Mouse (Mus musculus) CH12.LX (cell line): ENCODE measurements around the gene Sectm1b. TPM values are rescaled to one million over a fixed set of nuclear protein-coding genes. Genes with fewer than 3 reads are reported as not detected.

Source experiments
- DNase-seq: peaks from one replicate; pipeline ENCODE4 v3.0.0-alpha.2; 2013; ENCODE audit errors: extremely low read depth
- H3K27ac ChIP-seq: 2 replicates; pipeline ENCODE4 v1.5.1; 2012; ENCODE audit warnings: low read depth, mild to moderate bottlenecking, control low read depth, moderate library complexity; ENCODE audit not compliant: insufficient read depth
- H3K27me3 ChIP-seq: replicated peaks from 2 replicates; pipeline ENCODE3; 2012; ENCODE audit warnings: inconsistent platforms
- H3K36me3 ChIP-seq, 2 experiments: replicated peaks in 1 of 2; 2 replicates each; pipeline versions ENCODE3 to v1.6.1; 2012; ENCODE audit warnings: inconsistent platforms in 1 of 2, low read length in 1 of 2, mild to moderate bottlenecking in 1 of 2, mixed read lengths in 1 of 2, moderate library complexity in 1 of 2; ENCODE audit not compliant: control insufficient read depth in 1 of 2, insufficient read depth in 1 of 2
- H3K4me1 ChIP-seq, 2 experiments: 2 replicates each; pipeline ENCODE4 v1.6.1; 2012; ENCODE audit warnings: inconsistent platforms in 1 of 2, moderate library complexity in 1 of 2; ENCODE audit not compliant: insufficient read depth in 2 of 2, control insufficient read depth in 1 of 2
- H3K4me2 ChIP-seq: 2 replicates; pipeline ENCODE4 v1.6.1; 2012; ENCODE audit warnings: low read depth, mild to moderate bottlenecking, control low read depth; ENCODE audit not compliant: poor library complexity, insufficient read depth, severe bottlenecking
- H3K4me3 ChIP-seq, 3 experiments: fragments of 150-350 bp in 1 of 3; sonication (generic) in 1 of 3; replicated peaks in 1 of 3; 2 replicates each; pipeline versions ENCODE3 to v1.5.1; 2011 to 2012; ENCODE audit warnings: low read depth in 2 of 3, low read length in 2 of 3, mild to moderate bottlenecking in 2 of 3, moderate library complexity in 2 of 3, control low read depth in 1 of 3, improper control_type of control experiment in 1 of 3, inconsistent platforms in 1 of 3, mixed read lengths in 1 of 3; ENCODE audit not compliant: poor library complexity in 1 of 3
- H3K79me2 ChIP-seq: replicated peaks from 2 replicates; pipeline ENCODE4 v1.6.1; 2012; ENCODE audit warnings: mild to moderate bottlenecking, moderate library complexity; ENCODE audit not compliant: control insufficient read depth, poor library complexity, insufficient read depth, severe bottlenecking; ENCODE audit errors: extremely low read depth
- H3K9ac ChIP-seq: 2 replicates; pipeline ENCODE4 v1.6.1; 2012; ENCODE audit warnings: low read depth, mild to moderate bottlenecking, control low read depth, moderate library complexity; ENCODE audit not compliant: insufficient read depth
- H3K9me3 ChIP-seq: replicated peaks from 2 replicates; pipeline ENCODE3; 2012; ENCODE audit warnings: low read length, inconsistent platforms, mixed read lengths
- CHD1 ChIP-seq: IDR thresholded peaks from 2 replicates; pipeline ENCODE4 v1.6.1; 2012; ENCODE audit warnings: low read depth, low read length, improper control_type of control experiment, inconsistent platforms
- EP300 ChIP-seq: IDR thresholded peaks from 2 replicates; pipeline ENCODE4 v1.6.1; 2011; ENCODE audit warnings: low read length, improper control_type of control experiment
- ETS1 ChIP-seq: conservative IDR thresholded peaks from 2 replicates; pipeline ENCODE4 v1.6.1; 2012; ENCODE audit warnings: low read depth, mild to moderate bottlenecking, inconsistent platforms, low read length, improper control_type of control experiment, moderate library complexity
- IRF4 ChIP-seq: IDR thresholded peaks from 2 replicates; pipeline ENCODE4 v1.6.1; 2014; ENCODE audit warnings: low read depth, mild to moderate bottlenecking, inconsistent platforms, low read length, improper control_type of control experiment
- JUN ChIP-seq: IDR thresholded peaks from 2 replicates; pipeline ENCODE4 v1.6.1; 2011; ENCODE audit warnings: low read depth, mild to moderate bottlenecking, low read length, improper control_type of control experiment, moderate library complexity; ENCODE audit not compliant: insufficient read depth
- JUND ChIP-seq: conservative IDR thresholded peaks from 2 replicates; pipeline ENCODE4 v1.6.1; 2011; ENCODE audit warnings: low read depth, low read length, improper control_type of control experiment
- KAT2A ChIP-seq: IDR thresholded peaks from 2 replicates; pipeline ENCODE4 v1.6.1; 2012; ENCODE audit warnings: low read length, improper control_type of control experiment, inconsistent platforms; ENCODE audit not compliant: insufficient replicate concordance
- MAX ChIP-seq: IDR thresholded peaks from 2 replicates; pipeline ENCODE4 v1.6.1; 2011; ENCODE audit warnings: low read length, improper control_type of control experiment
- NRF1 ChIP-seq: IDR thresholded peaks from 2 replicates; pipeline ENCODE4 v1.6.1; 2014; ENCODE audit warnings: low read depth, mild to moderate bottlenecking, inconsistent platforms, low read length, improper control_type of control experiment, moderate library complexity
- RAD21 ChIP-seq: IDR thresholded peaks from 2 replicates; pipeline ENCODE4 v1.6.1; 2011; ENCODE audit warnings: low read depth, mild to moderate bottlenecking, low read length, improper control_type of control experiment, moderate library complexity
- TBP ChIP-seq: conservative IDR thresholded peaks from 2 replicates; pipeline ENCODE4 v1.6.1; 2011; ENCODE audit warnings: low read depth, low read length, improper control_type of control experiment
- TCF12 ChIP-seq: IDR thresholded peaks from 2 replicates; pipeline ENCODE4 v1.6.1; 2014; ENCODE audit warnings: low read depth, mild to moderate bottlenecking, inconsistent platforms, low read length, improper control_type of control experiment
- USF1 ChIP-seq: IDR thresholded peaks from 2 replicates; pipeline ENCODE4 v1.6.1; 2014; ENCODE audit warnings: low read depth, mild to moderate bottlenecking, inconsistent platforms, low read length, improper control_type of control experiment
- ZC3H11A ChIP-seq: IDR thresholded peaks from 2 replicates; pipeline ENCODE4 v1.6.1; 2012; ENCODE audit warnings: low read depth, mild to moderate bottlenecking, inconsistent platforms, low read length, improper control_type of control experiment
- ZMIZ1 ChIP-seq: IDR thresholded peaks from 2 replicates; pipeline ENCODE4 v1.6.1; 2012; ENCODE audit warnings: low read depth, mild to moderate bottlenecking, inconsistent platforms, low read length, improper control_type of control experiment
- ZNF384 ChIP-seq: IDR thresholded peaks from 2 replicates; pipeline ENCODE4 v1.6.1; 2012; ENCODE audit warnings: low read depth, low read length, improper control_type of control experiment, inconsistent platforms
- dilution Hi-C: fragments of 300-500 bp; cut with MboI; formaldehyde crosslinking; loops from 2 replicates; pipeline ENCODE4 v1.14.3; 2020; ENCODE audit warnings: low sequenced_read_pairs; ENCODE audit not compliant: extremely low pct_unique_long_range_greater_than_20kb, extremely low pct_ligation_motif_present
- in situ Hi-C: fragments of 300-500 bp; cut with MboI; formaldehyde crosslinking; loops from 3 replicates; pipeline ENCODE4 v1.14.3; 2019; ENCODE audit warnings: low sequenced_read_pairs, low pct_ligation_motif_present, low pct_unique_long_range_greater_than_20kb, mixed read lengths
- polyA plus RNA-seq: library from polyadenylated mRNA; unstranded; fragments of >175 nt; gene quantifications from 2 replicates; pipeline ENCODE4 v1.2.1, GENCODE M21; 2012; ENCODE audit warnings: low read depth; ENCODE audit not compliant: insufficient read length
- total RNA-seq, 2 experiments: library from RNA; depleted of rRNA; stranded (reverse); fragments of 300-350 nt in 1 of 2; fragments of >200 nt in 1 of 2; gene quantifications; 2 replicates each; pipeline ENCODE4 v1.2.3; 2012 to 2014

The Sectm1b gene
- total and polyA plus RNA-seq, 3 experiments: not detected

DNA sequence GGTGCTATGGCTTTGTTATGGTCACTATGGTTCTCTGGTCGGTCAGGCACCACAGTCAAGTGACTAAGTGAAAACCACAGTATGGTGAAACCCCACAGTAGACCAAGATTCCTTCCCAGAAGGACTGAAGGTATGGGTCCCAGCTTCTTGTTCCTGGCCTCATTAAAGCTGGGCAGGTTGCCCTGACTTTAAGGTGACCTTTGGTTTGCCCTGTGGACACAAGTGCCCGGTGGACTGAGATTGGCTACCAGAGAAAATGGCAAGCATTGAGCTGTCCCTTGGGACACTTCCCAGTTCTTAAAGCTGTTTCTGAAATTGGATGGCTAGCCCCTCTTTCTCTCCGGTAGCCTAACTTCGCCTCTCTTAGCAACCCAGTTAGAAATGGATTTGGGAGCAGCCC, 4.4 kb downstream of the Sectm1b start:
- Histone ChIP-seq H3K27ac (no peak overlapping the region), H3K9me3 (no peaks in the 10 kb centered on the region), H3K4me1 (peaks cover 0 to 9% of the 10 kb centered on the region in 2 experiments; a peak in 2 of 4 replicates), H3K4me2 (no peak overlapping the region), H3K4me3 (no peak overlapping the region), H3K9ac (no peak overlapping the region), H3K36me3 (no peaks in the 10 kb centered on the region), H3K79me2 (no peaks in the 10 kb centered on the region), H3K27me3 (peaks cover 32% of the 10 kb centered on the region)
- TF ChIP-seq ZC3H11A (no peak), USF1 (no peak), RAD21 (no peak)
- no peak for DNase-seq
- dilution Hi-C loops (no loop called here), in situ Hi-C loops (no loop called here)

DNA sequence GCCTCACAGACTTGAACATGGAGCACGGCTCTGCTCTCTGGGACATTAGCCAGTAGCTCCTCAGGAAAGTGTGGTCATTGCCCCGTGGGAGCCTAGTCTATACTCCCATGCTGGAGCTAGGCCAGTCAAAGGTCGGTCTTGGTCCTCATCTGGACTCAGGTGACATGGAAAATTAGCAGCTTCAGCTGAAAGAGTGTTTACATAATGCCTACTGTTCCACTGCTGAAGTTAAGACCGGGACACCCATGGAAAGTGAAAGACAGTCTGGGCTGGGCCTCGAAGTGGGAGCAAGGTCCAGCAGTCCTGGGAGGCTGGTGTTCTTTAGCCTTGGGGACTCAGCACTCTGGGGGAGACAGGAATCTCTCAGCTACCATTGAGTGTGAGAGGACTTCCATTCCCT, 5.2 kb downstream of the Sectm1b start:
- Histone ChIP-seq H3K4me2 (no peak overlapping the region), H3K36me3 (no peaks in the 10 kb centered on the region), H3K79me2 (no peaks in the 10 kb centered on the region), H3K27me3 (peaks cover 26% of the 10 kb centered on the region), H3K4me3 (no peak overlapping the region), H3K9me3 (no peaks in the 10 kb centered on the region), H3K27ac (no peak overlapping the region), H3K9ac (no peak overlapping the region), H3K4me1 (peaks cover 0 to 9% of the 10 kb centered on the region in 2 experiments; a peak in 1 of 4 replicates)
- dilution Hi-C loops (no loop called here), in situ Hi-C loops (no loop called here)
- TF ChIP-seq TCF12 (no peak), JUN (no peak), CHD1 (no peak), TBP (no peak), MAX (no peak), EP300 (no peak), KAT2A (no peak), NRF1 (no peak), ZMIZ1 (no peak), JUND (no peak), ETS1 (no peak), IRF4 (no peak), RAD21 (no peak), ZNF384 (no peak)
- no peak for DNase-seq
